Mouse (Mus musculus) E14TG2a.4 (cell line): ENCODE measurements at regions not wholly inside any gene's neighbourhood (a gene's known extent, or its start where the extent isn't known, plus 50 kb on each side); places are given as distances from the start of the nearest gene placed in this dataset.

Source experiments
- CTCF ChIP-seq: conservative IDR thresholded peaks from 2 replicates; pipeline ENCODE4 v1.5.1; 2014; ENCODE audit warnings: low read length
- NANOG ChIP-seq: IDR thresholded peaks from 2 replicates; pipeline ENCODE4 v1.6.1; 2014; ENCODE audit warnings: borderline replicate concordance, low read length, mixed read lengths

GRCm38 (mm10) chr10:6134091-6134490 is 211.9 kb upstream of the Rgs17 start:
- TF ChIP-seq CTCF (no peak), NANOG (no peak)
